Mouse (Mus musculus): ENCODE results near the gene Eno4. TPM values are rescaled to one million over a fixed set of nuclear protein-coding genes. Genes with fewer than 3 reads are reported as not detected.
"Not testable (repeated sequence)": the region's sequence is repeated elsewhere in the genome, so short reads cannot be mapped to it uniquely, and the experiment has no call there.

Gene Eno4
- polyA plus RNA-seq (2015; fragmentation: Nextera tagmentation; extraction: Ambion mirVana), result 0.28 and 0.34 TPM in 2 replicates

- Histone ChIP-seq H3K4me3 (ENCODE audit: low read length) (peak within 1 kb of the TSS; percentile 72), H3K9ac (ENCODE audit: low read depth, low read length) (peak within 1 kb of the TSS; percentile 83), H3K9me3 (ENCODE audit: control insufficient read depth, low read length) (no peaks in the 10 kb centered on the region), H3K36me3 (ENCODE audit: control insufficient read depth, insufficient read depth, low read length) (no peaks in the 10 kb centered on the region), H3K27me3 (replicated peaks; ENCODE audit: control insufficient read depth, insufficient read depth, low read length) (no peaks in the 10 kb centered on the region), H3K4me1 (ENCODE audit: control insufficient read depth, insufficient read depth, low read length) (peaks cover 4% of the 10 kb centered on the region; the same call in 1 of the 2 replicates), H3K4me2 (ENCODE audit: low read depth, low read length) (peak within 1 kb of the TSS; percentile 95), H3K27ac (ENCODE audit: low read length) (peak within 1 kb of the TSS; percentile 55)
- peak; percentile 99 for ATAC-seq
- under 1% methylated on average over 65 of the region's 65 CpGs for WGBS
These were observed at the start of gene Eno4, which contains the start of gene Hspa12a for GRCm38 (mm10) chr19:58942841-58943828. Gene Eno4, plus strand, starts transcription at chr19:58943425. Gene Hspa12a, minus strand, starts transcription at chr19:58943654.

GRCm38 (mm10) chr19:58896216-58896615 is 47.0 kb upstream of the Eno4 start:
- WGBS, result 79% methylated on average over 2 of the region's 3 CpGs
- Histone ChIP-seq H3K36me3 (ENCODE audit: control insufficient read depth, insufficient read depth, low read length) (no peaks in the 10 kb centered on the region), H3K27ac (ENCODE audit: low read length) (no peak overlapping the region), H3K4me1 (ENCODE audit: control insufficient read depth, insufficient read depth, low read length) (no peaks in the 10 kb centered on the region), H3K9ac (ENCODE audit: low read depth, low read length) (no peak overlapping the region), H3K27me3 (replicated peaks; ENCODE audit: control insufficient read depth, insufficient read depth, low read length) (no peaks in the 10 kb centered on the region), H3K4me3 (ENCODE audit: low read length) (no peak overlapping the region), H3K9me3 (ENCODE audit: control insufficient read depth, low read length) (no peaks in the 10 kb centered on the region), H3K4me2 (ENCODE audit: low read depth, low read length) (no peak overlapping the region)
- no peak for ATAC-seq

- not testable (repeated sequence) for H3K4me3 ChIP-seq (ENCODE audit: low read length); H3K9ac ChIP-seq (ENCODE audit: low read depth, low read length); H3K4me1 ChIP-seq (ENCODE audit: control insufficient read depth, insufficient read depth, low read length); H3K36me3 ChIP-seq (ENCODE audit: control insufficient read depth, insufficient read depth, low read length); H3K27me3 ChIP-seq (replicated peaks; ENCODE audit: control insufficient read depth, insufficient read depth, low read length); H3K9me3 ChIP-seq (ENCODE audit: control insufficient read depth, low read length); H3K27ac ChIP-seq (ENCODE audit: low read length); ATAC-seq; H3K4me2 ChIP-seq (ENCODE audit: low read depth, low read length)
- 86% methylated on average over 10 of the region's 10 CpGs for WGBS
These were observed 42.8 kb upstream of the Eno4 start for GRCm38 (mm10) chr19:58900471-58900870.

GRCm38 (mm10) chr19:58903079-58903898 is 39.9 kb upstream of the Eno4 start:
- no peaks in the 10 kb centered on the region for H3K36me3 ChIP-seq (ENCODE audit: control insufficient read depth, insufficient read depth, low read length)
- ATAC-seq, result no peak
- peak overlapping the region; percentile 41 for H3K4me2 ChIP-seq (ENCODE audit: low read depth, low read length)
- no peak overlapping the region for H3K9ac ChIP-seq (ENCODE audit: low read depth, low read length)
- H3K9me3 ChIP-seq (ENCODE audit: control insufficient read depth, low read length), result no peaks in the 10 kb centered on the region
- no peaks in the 10 kb centered on the region for H3K27me3 ChIP-seq (replicated peaks; ENCODE audit: control insufficient read depth, insufficient read depth, low read length)
- no peak overlapping the region for H3K4me3 ChIP-seq (ENCODE audit: low read length)
- WGBS, result 61% methylated on average over 7 of the region's 7 CpGs
- no peaks in the 10 kb centered on the region for H3K4me1 ChIP-seq (ENCODE audit: control insufficient read depth, insufficient read depth, low read length)
- peak overlapping the region; percentile 28; the same call in 1 of the 2 replicates for H3K27ac ChIP-seq (ENCODE audit: low read length)

- Histone ChIP-seq H3K27me3 (replicated peaks; ENCODE audit: control insufficient read depth, insufficient read depth, low read length) (no peaks in the 10 kb centered on the region), H3K9me3 (ENCODE audit: control insufficient read depth, low read length) (no peaks in the 10 kb centered on the region), H3K36me3 (ENCODE audit: control insufficient read depth, insufficient read depth, low read length) (no peaks in the 10 kb centered on the region), H3K27ac (ENCODE audit: low read length) (peak overlapping the region; percentile 28; the same call in 1 of the 2 replicates), H3K4me1 (ENCODE audit: control insufficient read depth, insufficient read depth, low read length) (no peaks in the 10 kb centered on the region), H3K9ac (ENCODE audit: low read depth, low read length) (no peak overlapping the region), H3K4me2 (ENCODE audit: low read depth, low read length) (peak overlapping the region; percentile 41), H3K4me3 (ENCODE audit: low read length) (peak overlapping the region; percentile 33)
- peak; percentile 90 for ATAC-seq
- WGBS, result under 1% methylated on average over 11 of the region's 11 CpGs
These were observed 39.3 kb upstream of the Eno4 start for GRCm38 (mm10) chr19:58903899-58904327.

GRCm38 (mm10) chr19:58906685-58907084 is 36.5 kb upstream of the Eno4 start:
- Histone ChIP-seq H3K36me3 (ENCODE audit: control insufficient read depth, insufficient read depth, low read length) (no peaks in the 10 kb centered on the region), H3K4me1 (ENCODE audit: control insufficient read depth, insufficient read depth, low read length) (no peaks in the 10 kb centered on the region), H3K4me2 (ENCODE audit: low read depth, low read length) (no peak overlapping the region), H3K9me3 (ENCODE audit: control insufficient read depth, low read length) (no peaks in the 10 kb centered on the region), H3K9ac (ENCODE audit: low read depth, low read length) (no peak overlapping the region), H3K4me3 (ENCODE audit: low read length) (no peak overlapping the region), H3K27me3 (replicated peaks; ENCODE audit: control insufficient read depth, insufficient read depth, low read length) (no peaks in the 10 kb centered on the region), H3K27ac (ENCODE audit: low read length) (no peak overlapping the region)
- WGBS, result 51% methylated on average over 9 of the region's 9 CpGs
- no peak for ATAC-seq

- ATAC-seq, result no peak
- Histone ChIP-seq H3K27ac (ENCODE audit: low read length) (no peak overlapping the region), H3K9me3 (ENCODE audit: control insufficient read depth, low read length) (no peaks in the 10 kb centered on the region), H3K4me3 (ENCODE audit: low read length) (no peak overlapping the region), H3K9ac (ENCODE audit: low read depth, low read length) (no peak overlapping the region), H3K27me3 (replicated peaks; ENCODE audit: control insufficient read depth, insufficient read depth, low read length) (no peaks in the 10 kb centered on the region), H3K4me2 (ENCODE audit: low read depth, low read length) (no peak overlapping the region), H3K36me3 (ENCODE audit: control insufficient read depth, insufficient read depth, low read length) (no peaks in the 10 kb centered on the region), H3K4me1 (ENCODE audit: control insufficient read depth, insufficient read depth, low read length) (no peaks in the 10 kb centered on the region)
- 64% methylated on average over 10 of the region's 10 CpGs for WGBS
These were observed 35.2 kb upstream of the Eno4 start for GRCm38 (mm10) chr19:58908018-58908417.

- Histone ChIP-seq H3K27ac (ENCODE audit: low read length) (no peak overlapping the region), H3K36me3 (ENCODE audit: control insufficient read depth, insufficient read depth, low read length) (no peaks in the 10 kb centered on the region), H3K9me3 (ENCODE audit: control insufficient read depth, low read length) (no peaks in the 10 kb centered on the region), H3K4me3 (ENCODE audit: low read length) (peak overlapping the region; percentile 42), H3K9ac (ENCODE audit: low read depth, low read length) (peak overlapping the region; percentile 49), H3K4me1 (ENCODE audit: control insufficient read depth, insufficient read depth, low read length) (no peaks in the 10 kb centered on the region), H3K4me2 (ENCODE audit: low read depth, low read length) (peak overlapping the region; percentile 52), H3K27me3 (replicated peaks; ENCODE audit: control insufficient read depth, insufficient read depth, low read length) (no peaks in the 10 kb centered on the region)
- ATAC-seq, result peak; percentile 44; the same call in 1 of the 2 replicates
- WGBS, result 1% methylated on average over 11 of the region's 11 CpGs
These were observed 32.3 kb upstream of the Eno4 start for GRCm38 (mm10) chr19:58910941-58911368.

GRCm38 (mm10) chr19:58911386-58911785 is 31.8 kb upstream of the Eno4 start:
- Histone ChIP-seq H3K9me3 (ENCODE audit: control insufficient read depth, low read length) (no peaks in the 10 kb centered on the region), H3K4me1 (ENCODE audit: control insufficient read depth, insufficient read depth, low read length) (no peaks in the 10 kb centered on the region), H3K4me3 (ENCODE audit: low read length) (peak overlapping the region; percentile 42), H3K4me2 (ENCODE audit: low read depth, low read length) (peak overlapping the region; percentile 52), H3K27me3 (replicated peaks; ENCODE audit: control insufficient read depth, insufficient read depth, low read length) (no peaks in the 10 kb centered on the region), H3K9ac (ENCODE audit: low read depth, low read length) (peak overlapping the region; percentile 49), H3K27ac (ENCODE audit: low read length) (no peak overlapping the region), H3K36me3 (ENCODE audit: control insufficient read depth, insufficient read depth, low read length) (no peaks in the 10 kb centered on the region)
- ATAC-seq, result peak; percentile 62
- 13% methylated on average over 9 of the region's 9 CpGs for WGBS
